Mouse (Mus musculus) embryonic facial prominence, embryonic 11.5 days (tissue): ENCODE measurements around the gene Shroom2. TPM values are rescaled to one million over a fixed set of nuclear protein-coding genes. Genes with fewer than 3 reads are reported as not detected.

Experiments used
- ATAC-seq: fragments of 200-750 bp; cut with Nextera tagmentation; replicated peaks from 2 replicates; pipeline ENCODE4 v1.8.0; 2017; ENCODE audit warnings: low read depth; ENCODE audit not compliant: insufficient number of reproducible peaks, low FRiP score, low TSS enrichment
- DNase-seq: peaks from one replicate; pipeline ENCODE4 v3.0.0-alpha.2; 2015; ENCODE audit warnings: low spot score
- H3K27ac ChIP-seq: fragments of 300-500 bp; sonication (generic); replicated peaks from 2 replicates; pipeline ENCODE4 v1.5.1; 2014; ENCODE audit warnings: mild to moderate bottlenecking, low read depth, low read length, control low read depth
- H3K27me3 ChIP-seq: fragments of 300-500 bp; sonication (generic); 2 replicates; pipeline ENCODE4 v1.6.1; 2014; ENCODE audit warnings: mild to moderate bottlenecking, low read length, moderate library complexity, mixed read lengths; ENCODE audit not compliant: control insufficient read depth, insufficient read depth
- H3K36me3 ChIP-seq: fragments of 300-500 bp; sonication (generic); replicated peaks from 2 replicates; pipeline ENCODE4 v1.6.1; 2014; ENCODE audit warnings: low read depth, mild to moderate bottlenecking, low read length, moderate library complexity, mixed read lengths; ENCODE audit not compliant: control insufficient read depth, insufficient read depth
- H3K4me1 ChIP-seq: fragments of 300-500 bp; sonication (generic); 2 replicates; pipeline ENCODE4 v1.6.1; 2014; ENCODE audit warnings: low read length, mixed read lengths; ENCODE audit not compliant: control insufficient read depth, insufficient read depth
- H3K4me2 ChIP-seq: fragments of 300-500 bp; sonication (generic); 2 replicates; pipeline ENCODE4 v1.6.1; 2014; ENCODE audit warnings: low read depth, mild to moderate bottlenecking, control low read depth, low read length, moderate library complexity
- H3K4me3 ChIP-seq: fragments of 300-500 bp; sonication (generic); 2 replicates; pipeline ENCODE4 v1.5.1; 2014; ENCODE audit warnings: low read depth, low read length, control low read depth
- H3K9ac ChIP-seq: fragments of 300-500 bp; sonication (generic); replicated peaks from 2 replicates; pipeline ENCODE4 v1.6.1; 2014; ENCODE audit warnings: mild to moderate bottlenecking, control low read depth, low read length
- H3K9me3 ChIP-seq: fragments of 300-500 bp; sonication (generic); replicated peaks from 2 replicates; pipeline ENCODE4 v1.6.1; 2016; ENCODE audit warnings: mild to moderate bottlenecking, low read length, inconsistent platforms, mixed read lengths; ENCODE audit not compliant: control insufficient read depth
- WGBS: fragments of 180-500 bp; shearing (Covaris S2); extraction: QIAGEN DNeasy Blood & Tissue Kit; methylation state at CpG from one replicate; pipeline ENCODE4 v1.1.7; 2014; 5-methylcytosine and 5-hydroxymethylcytosine counted together
- polyA plus RNA-seq: library from polyadenylated mRNA; unstranded; fragments of >200 nt; fragmentation: Nextera tagmentation; extraction: Ambion mirVana; gene quantifications from 2 replicates; pipeline ENCODE4 v1.2.1, GENCODE M21; 2014

The Shroom2 gene
- polyA plus RNA-seq, 1 experiment from 2014 or later: 6.8 TPM

DNA sequence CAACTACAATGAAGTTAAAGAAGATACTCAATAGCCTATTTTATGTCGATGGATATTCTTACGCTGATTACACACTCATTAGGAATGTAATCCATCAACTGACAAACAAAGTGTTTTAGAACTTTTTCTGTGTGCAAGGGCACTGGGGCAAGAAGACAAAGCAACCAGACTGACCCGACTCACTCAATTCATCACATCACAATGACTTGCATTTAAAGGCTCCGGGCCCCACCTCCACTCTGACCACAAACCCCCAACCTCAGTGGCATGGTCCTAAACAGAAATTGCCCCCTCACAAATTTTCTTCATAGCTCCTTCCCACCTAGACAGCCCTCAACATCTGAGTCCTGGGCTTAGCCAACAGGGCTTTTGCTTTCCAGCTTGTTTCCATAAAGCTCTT is 124.4 kb downstream of the Shroom2 start:
- ATAC-seq: no peak
- DNase-seq: no peak
- WGBS: 52% methylated on average over 4 of the region's 4 CpGs
- Histone ChIP-seq H3K27ac (no peak overlapping the region), H3K27me3 (no peaks in the 10 kb centered on the region), H3K4me1 (no peaks in the 10 kb centered on the region), H3K4me2 (no peak overlapping the region), H3K9me3 (no peaks in the 10 kb centered on the region), H3K4me3 (no peak overlapping the region), H3K36me3 (no peaks in the 10 kb centered on the region), H3K9ac (no peak overlapping the region)

DNA sequence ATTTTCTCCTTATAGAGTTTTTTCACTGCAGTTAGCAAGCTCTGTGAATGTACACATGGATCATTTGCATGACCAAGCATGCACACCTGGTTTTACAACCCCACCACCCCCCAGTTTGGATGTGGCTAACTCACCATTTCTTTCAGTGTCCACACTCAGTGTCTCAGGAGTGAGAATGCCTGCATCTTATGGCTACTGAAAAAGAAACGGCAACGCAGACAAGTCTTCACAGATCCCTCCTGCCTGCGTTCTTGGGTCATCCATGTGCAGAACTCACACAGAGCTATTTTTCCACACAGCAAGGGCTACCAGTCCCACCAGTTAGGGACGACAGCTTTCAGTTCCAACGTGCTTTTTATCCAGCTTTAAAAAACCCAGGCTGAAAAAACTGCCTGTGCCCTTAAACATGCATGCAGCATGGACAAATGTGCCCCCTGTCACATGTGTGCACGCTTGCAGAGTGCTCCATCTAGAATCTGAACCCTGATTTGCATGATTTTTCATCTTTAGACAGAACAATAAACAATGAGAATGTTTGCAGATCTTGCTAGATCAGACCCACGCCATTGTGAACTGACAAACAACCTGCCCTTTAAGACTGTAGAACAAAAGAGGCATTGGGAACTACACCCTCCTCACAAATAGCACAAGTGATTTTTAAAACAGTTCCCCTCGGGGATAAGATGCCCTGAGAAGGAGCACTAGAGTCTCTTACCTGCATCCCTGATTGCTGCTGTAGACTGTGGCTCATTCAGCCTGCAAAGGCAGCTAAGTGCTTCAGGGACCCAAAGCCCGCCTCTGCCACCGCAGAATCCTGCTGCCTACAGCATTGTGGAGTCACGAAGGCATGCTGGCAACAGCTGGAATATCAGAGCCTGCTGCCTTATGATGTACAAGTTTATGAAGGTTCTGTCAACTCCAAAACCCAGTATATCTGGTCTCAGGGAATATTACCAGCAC is 125.3 kb downstream of the Shroom2 start:
- 42% methylated on average over 11 of the region's 11 CpGs for WGBS
- ATAC-seq (no peak), DNase-seq (no peak)
- Histone ChIP-seq H3K9me3 (no peaks in the 10 kb centered on the region), H3K27ac (no peak overlapping the region), H3K4me3 (no peak overlapping the region), H3K4me1 (no peaks in the 10 kb centered on the region), H3K27me3 (no peaks in the 10 kb centered on the region), H3K36me3 (no peaks in the 10 kb centered on the region), H3K4me2 (no peak overlapping the region), H3K9ac (no peak overlapping the region)

DNA sequence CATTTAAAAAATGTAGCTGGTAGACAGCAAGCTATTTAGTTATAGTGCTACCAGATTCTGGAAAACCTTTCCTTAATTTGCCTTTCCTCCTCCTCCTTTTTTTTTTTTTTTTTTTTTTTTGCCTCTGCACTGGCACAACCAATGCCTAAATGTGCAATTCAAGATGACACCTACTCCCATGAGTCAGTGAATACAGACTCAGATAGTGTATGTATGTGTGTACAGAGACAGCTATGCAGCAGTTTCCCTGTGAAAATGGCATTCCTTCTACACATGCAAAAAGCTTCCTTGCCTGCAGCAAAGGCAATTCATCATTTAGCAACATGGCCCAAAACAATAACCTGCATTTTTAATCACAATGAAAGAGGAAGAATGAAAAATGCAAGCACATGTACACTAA is 126.1 kb downstream of the Shroom2 start:
- Histone ChIP-seq H3K27ac (no peak overlapping the region), H3K4me2 (no peak overlapping the region), H3K4me3 (no peak overlapping the region), H3K9me3 (no peaks in the 10 kb centered on the region), H3K9ac (no peak overlapping the region), H3K27me3 (no peaks in the 10 kb centered on the region), H3K36me3 (no peaks in the 10 kb centered on the region), H3K4me1 (no peaks in the 10 kb centered on the region)
- DNase-seq: no peak
- ATAC-seq: no peak

DNA sequence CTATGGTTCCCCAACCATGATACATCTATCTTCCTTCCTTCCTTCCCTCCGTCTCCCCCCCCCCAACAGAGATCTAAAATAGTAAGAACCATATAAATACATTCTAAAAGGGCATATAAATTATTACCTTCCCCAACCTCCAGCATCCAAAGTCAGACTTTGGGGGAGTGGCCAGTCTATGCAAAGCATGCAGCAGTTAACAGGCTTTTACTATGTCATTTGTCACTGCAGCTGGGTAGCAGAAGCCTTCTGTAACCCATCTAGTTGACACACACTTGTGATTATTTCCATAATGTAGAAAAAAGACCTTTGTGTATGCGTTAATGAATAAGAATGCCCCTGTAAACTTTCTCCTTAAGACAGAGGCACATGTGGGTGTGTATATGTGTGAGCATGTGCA is 126.6 kb downstream of the Shroom2 start:
- 76% methylated on average over 2 of the region's 2 CpGs for WGBS
- no peak overlapping the region for H3K4me3 ChIP-seq
- H3K9me3 ChIP-seq: no peaks in the 10 kb centered on the region
- DNase-seq (no peak), ATAC-seq (no peak)
- no peaks in the 10 kb centered on the region for H3K36me3 ChIP-seq
- no peak overlapping the region for H3K4me2 ChIP-seq
- no peak overlapping the region for H3K27ac ChIP-seq
- H3K9ac ChIP-seq: no peak overlapping the region
- no peaks in the 10 kb centered on the region for H3K27me3 ChIP-seq
- H3K4me1 ChIP-seq: no peaks in the 10 kb centered on the region

DNA sequence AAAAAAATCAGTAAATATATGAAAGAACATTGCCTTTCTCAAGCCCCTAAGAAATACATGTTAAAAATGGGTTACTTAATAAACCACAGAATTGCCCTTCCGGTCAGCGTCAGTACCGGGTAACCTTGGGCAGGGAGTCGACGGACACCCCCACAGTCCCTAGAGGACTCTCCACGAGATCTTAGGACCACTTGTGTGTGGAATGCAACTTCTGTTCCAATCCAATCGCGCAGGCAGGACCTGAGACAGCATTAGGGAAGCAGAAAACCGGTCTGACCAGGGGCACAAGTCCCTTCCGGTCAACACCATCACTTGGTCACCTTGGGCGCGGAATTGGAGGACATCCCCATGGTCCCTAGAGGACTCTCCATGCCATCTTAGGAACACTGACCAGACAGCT is 133.9 kb downstream of the Shroom2 start:
- Histone ChIP-seq H3K36me3 (no peaks in the 10 kb centered on the region), H3K4me3 (no peak overlapping the region), H3K27ac (no peak overlapping the region), H3K9me3 (no peaks in the 10 kb centered on the region), H3K4me1 (no peaks in the 10 kb centered on the region), H3K4me2 (no peak overlapping the region), H3K9ac (no peak overlapping the region), H3K27me3 (no peaks in the 10 kb centered on the region)
- DNase-seq (no peak), ATAC-seq (no peak)
- 87% methylated on average over 12 of the region's 12 CpGs for WGBS

DNA sequence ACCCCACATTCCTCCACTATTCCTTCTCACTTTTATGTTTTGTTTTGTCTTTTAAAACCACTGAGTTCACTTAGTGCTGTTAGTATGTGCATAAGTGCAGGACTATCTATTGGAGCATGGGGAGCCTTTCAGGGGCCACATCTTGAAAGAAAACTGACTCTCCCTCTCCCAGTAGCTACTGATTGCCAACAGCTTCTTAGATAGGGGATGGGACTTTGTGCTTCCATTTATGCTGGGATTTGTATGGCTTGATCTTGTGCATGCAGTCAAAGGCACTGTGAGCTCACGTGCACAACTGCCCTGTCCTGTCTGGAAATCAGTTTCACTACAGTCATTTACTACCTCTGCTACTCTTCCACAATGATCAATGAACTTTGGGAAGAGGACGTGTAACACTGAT is 147.9 kb downstream of the Shroom2 start:
- no peaks in the 10 kb centered on the region for H3K27me3 ChIP-seq

DNA sequence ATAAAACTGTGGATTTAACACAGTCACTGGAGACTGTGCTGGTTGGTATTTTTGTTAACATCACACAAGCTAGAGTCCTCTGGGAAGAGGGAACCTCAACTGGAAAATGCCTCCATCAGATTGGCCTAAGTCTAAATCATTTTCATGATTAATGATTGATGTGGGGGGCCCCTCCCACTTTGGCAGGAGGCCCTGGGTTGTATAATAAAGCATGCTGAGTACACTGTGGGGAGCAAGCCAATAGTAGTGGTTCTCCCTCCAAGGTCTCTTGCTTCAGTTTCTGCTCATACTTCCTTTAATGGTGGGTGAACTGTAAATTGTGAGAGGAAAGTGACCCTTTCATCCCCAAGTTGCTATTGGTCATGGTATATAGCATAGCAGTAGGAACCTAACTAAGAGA is 148.3 kb downstream of the Shroom2 start:
- H3K4me1 ChIP-seq: no peaks in the 10 kb centered on the region
- H3K27me3 ChIP-seq: no peaks in the 10 kb centered on the region
- ATAC-seq: no peak
- no peaks in the 10 kb centered on the region for H3K9me3 ChIP-seq
- H3K36me3 ChIP-seq: no peaks in the 10 kb centered on the region
- no peak overlapping the region for H3K27ac ChIP-seq
- no peak overlapping the region for H3K4me2 ChIP-seq
- no peak overlapping the region for H3K9ac ChIP-seq
- DNase-seq: no peak
- no peak overlapping the region for H3K4me3 ChIP-seq

More for the DNA sequence above, 147.9 kb downstream of the Shroom2 start:
- ATAC-seq (no peak), DNase-seq (no peak)
- no peak overlapping the region for H3K9ac ChIP-seq
- no peak overlapping the region for H3K4me2 ChIP-seq
- H3K4me1 ChIP-seq: no peaks in the 10 kb centered on the region
- no peaks in the 10 kb centered on the region for H3K36me3 ChIP-seq
- no peaks in the 10 kb centered on the region for H3K9me3 ChIP-seq
- no peak overlapping the region for H3K27ac ChIP-seq
- no peak overlapping the region for H3K4me3 ChIP-seq
- WGBS: 68% methylated on average over 2 of the region's 2 CpGs

DNA sequence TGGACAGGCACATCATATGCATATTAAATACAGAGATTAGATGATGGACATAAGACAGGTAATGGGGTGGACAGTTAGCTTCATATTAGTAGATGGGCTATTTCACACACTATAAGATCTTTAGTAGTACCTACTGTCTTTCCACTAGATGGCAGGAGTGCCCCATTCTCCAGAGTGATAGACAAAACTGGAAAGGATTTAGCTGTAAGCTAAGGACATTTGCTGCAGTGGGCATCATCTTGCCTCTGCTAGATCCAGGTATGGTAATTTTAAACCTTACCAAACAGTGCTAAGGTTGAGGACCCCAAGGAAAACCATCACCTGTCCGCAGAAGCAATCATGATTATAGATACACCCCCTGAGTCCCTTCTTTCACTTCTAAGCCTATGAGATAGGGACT is 150.8 kb downstream of the Shroom2 start:
- no peak overlapping the region for H3K4me3 ChIP-seq
- peak; percentile 64 for DNase-seq
- no peak overlapping the region for H3K27ac ChIP-seq
- no peaks in the 10 kb centered on the region for H3K36me3 ChIP-seq
- H3K9ac ChIP-seq: no peak overlapping the region
- H3K4me1 ChIP-seq: no peaks in the 10 kb centered on the region
- ATAC-seq: no peak
- no peak overlapping the region for H3K4me2 ChIP-seq
- 82% methylated on average over 1 of the region's 1 CpGs for WGBS
- no peaks in the 10 kb centered on the region for H3K27me3 ChIP-seq
- no peaks in the 10 kb centered on the region for H3K9me3 ChIP-seq
